Mouse (Mus musculus): ENCODE data around the gene Creld2. TPM values are rescaled to one million over a fixed set of nuclear protein-coding genes. Genes with fewer than 3 reads are reported as not detected.
"Not testable (repeated sequence)": the region's sequence is repeated elsewhere in the genome, so short reads cannot be mapped to it uniquely, and the experiment has no call there.

Gene Creld2
- 63.8 and 71.3 TPM in 2 replicates for polyA plus RNA-seq (2015; fragmentation: Nextera tagmentation; extraction: Ambion mirVana)

- Histone ChIP-seq H3K4me2 (peak within 1 kb of the TSS; percentile 90), H3K4me1 (peaks cover 30% of the 10 kb centered on the region), H3K27me3 (replicated peaks) (no peaks in the 10 kb centered on the region), H3K9me3 (replicated peaks) (no peaks in the 10 kb centered on the region), H3K4me3 (replicated peaks) (peak within 1 kb of the TSS; percentile 90), H3K36me3 (peaks cover 41% of the 10 kb centered on the region), H3K27ac (replicated peaks) (peak within 1 kb of the TSS; percentile 90), H3K9ac (replicated peaks) (peak within 1 kb of the TSS; percentile 88)
- peak; percentile 99 for ATAC-seq (ENCODE audit: low FRiP score)
- WGBS: under 1% methylated on average over 88 of the region's 88 CpGs
Observed at GRCm38 (mm10) chr15:88819026-88819905, at the start of gene Creld2, which contains the start of gene Alg12. Creld2 (plus strand) TSS chr15:88819646. Alg12 (minus strand) TSS chr15:88819318.

- not testable (repeated sequence) for ATAC-seq (ENCODE audit: low FRiP score); H3K9me3 ChIP-seq (replicated peaks); H3K4me2 ChIP-seq; H3K27me3 ChIP-seq (replicated peaks); H3K9ac ChIP-seq (replicated peaks); H3K4me1 ChIP-seq; H3K4me3 ChIP-seq (replicated peaks); H3K27ac ChIP-seq (replicated peaks)
- peaks cover 36% of the 10 kb centered on the region for H3K36me3 ChIP-seq
- WGBS: 96% methylated on average over 5 of the region's 5 CpGs
Observed at GRCm38 (mm10) chr15:88774630-88775029, 44.8 kb upstream of the Creld2 start.

DNA sequence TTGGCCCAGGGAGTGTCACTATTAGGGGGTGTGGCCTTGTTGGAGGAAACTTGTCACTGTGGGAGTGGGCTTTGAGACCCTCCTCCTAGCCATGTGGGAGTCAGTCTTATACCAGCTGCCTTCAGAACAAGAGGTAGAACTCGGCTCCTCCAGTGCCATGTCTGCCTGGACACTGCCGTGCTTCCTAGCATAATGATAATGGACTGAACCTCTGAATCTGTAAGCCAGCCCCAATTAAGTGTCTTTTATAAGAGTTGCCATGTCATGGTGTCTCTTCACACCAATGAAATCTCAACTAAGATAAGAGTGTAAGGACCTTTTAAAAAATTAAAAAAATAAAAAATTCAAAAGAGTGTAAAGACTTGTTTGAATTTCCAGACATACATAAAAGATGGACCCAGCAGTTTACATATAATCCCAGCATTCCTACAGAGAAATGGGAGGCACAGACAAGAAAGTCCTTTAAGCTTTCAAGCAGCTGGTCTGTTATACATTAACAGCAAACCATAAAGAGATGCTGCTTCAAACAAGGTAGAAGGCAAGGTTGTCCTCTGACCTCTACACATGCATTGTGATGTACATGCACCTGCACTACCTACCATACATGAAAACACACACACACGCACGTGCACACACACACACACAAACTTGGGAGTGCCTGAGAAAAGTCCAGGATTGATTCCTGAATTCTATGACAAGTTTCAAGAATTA lies 27.2 kb upstream of the Creld2 start:
- WGBS: 86% methylated on average over 4 of the region's 4 CpGs
- Histone ChIP-seq H3K4me1 (no peaks in the 10 kb centered on the region), H3K9me3 (replicated peaks) (no peaks in the 10 kb centered on the region), H3K4me2 (no peak overlapping the region), H3K9ac (replicated peaks) (no peak overlapping the region), H3K27ac (replicated peaks) (no peak overlapping the region), H3K4me3 (replicated peaks) (no peak overlapping the region), H3K36me3 (peaks cover 4% of the 10 kb centered on the region; the same call in 1 of the 2 replicates), H3K27me3 (replicated peaks) (no peaks in the 10 kb centered on the region)
- ATAC-seq (ENCODE audit: low FRiP score): no peak

GRCm38 (mm10) chr15:88794729-88795128 lies 24.7 kb upstream of the Creld2 start:
- 88% methylated on average over 5 of the region's 5 CpGs for whole genome bisulfite sequencing

GRCm38 (mm10) chr15:88799950-88800371 lies 19.5 kb upstream of the Creld2 start:
- Histone ChIP-seq H3K27me3 (replicated peaks) (no peaks in the 10 kb centered on the region), H3K4me2 (no peak overlapping the region), H3K9ac (replicated peaks) (no peak overlapping the region), H3K36me3 (peaks cover 15% of the 10 kb centered on the region), H3K4me3 (replicated peaks) (no peak overlapping the region), H3K9me3 (replicated peaks) (no peaks in the 10 kb centered on the region), H3K27ac (replicated peaks) (no peak overlapping the region), H3K4me1 (no peaks in the 10 kb centered on the region)
- no peak for ATAC-seq (ENCODE audit: low FRiP score)
- 87% methylated on average over 11 of the region's 11 CpGs for WGBS

More at GRCm38 (mm10) chr15:88794729-88795128, 24.7 kb upstream of the Creld2 start:
- not testable (repeated sequence) for H3K9me3 ChIP-seq (replicated peaks); H3K4me3 ChIP-seq (replicated peaks); ATAC-seq (ENCODE audit: low FRiP score); H3K36me3 ChIP-seq; H3K4me1 ChIP-seq; H3K9ac ChIP-seq (replicated peaks); H3K27me3 ChIP-seq (replicated peaks); H3K27ac ChIP-seq (replicated peaks); H3K4me2 ChIP-seq

GRCm38 (mm10) chr15:88800921-88801354 lies 18.5 kb upstream of the Creld2 start:
- 80% methylated on average over 6 of the region's 6 CpGs for WGBS
- H3K4me3 ChIP-seq (replicated peaks): no peak overlapping the region
- H3K27ac ChIP-seq (replicated peaks): no peak overlapping the region

GRCm38 (mm10) chr15:88801903-88802302 lies 17.5 kb upstream of the Creld2 start:
- H3K36me3 ChIP-seq: peaks cover 31% of the 10 kb centered on the region
- H3K4me2 ChIP-seq: no peak overlapping the region
- H3K4me3 ChIP-seq (replicated peaks): no peak overlapping the region
- ATAC-seq (ENCODE audit: low FRiP score): no peak
- no peaks in the 10 kb centered on the region for H3K9me3 ChIP-seq (replicated peaks)
- 94% methylated on average over 3 of the region's 3 CpGs for WGBS
- H3K9ac ChIP-seq (replicated peaks): no peak overlapping the region
- H3K27ac ChIP-seq (replicated peaks): no peak overlapping the region
- H3K4me1 ChIP-seq: no peaks in the 10 kb centered on the region
- H3K27me3 ChIP-seq (replicated peaks): no peaks in the 10 kb centered on the region

More at GRCm38 (mm10) chr15:88800921-88801354, 18.5 kb upstream of the Creld2 start:
- no peak for ATAC-seq (ENCODE audit: low FRiP score)
- no peak overlapping the region for H3K9ac ChIP-seq (replicated peaks)
- H3K9me3 ChIP-seq (replicated peaks): no peaks in the 10 kb centered on the region
- peaks cover 25% of the 10 kb centered on the region for H3K36me3 ChIP-seq
- no peaks in the 10 kb centered on the region for H3K4me1 ChIP-seq
- no peaks in the 10 kb centered on the region for H3K27me3 ChIP-seq (replicated peaks)
- no peak overlapping the region for H3K4me2 ChIP-seq

GRCm38 (mm10) chr15:88802348-88802747 lies 17.1 kb upstream of the Creld2 start:
- Histone ChIP-seq H3K9ac (replicated peaks) (no peak overlapping the region), H3K27ac (replicated peaks) (no peak overlapping the region), H3K27me3 (replicated peaks) (no peaks in the 10 kb centered on the region), H3K4me3 (replicated peaks) (no peak overlapping the region), H3K4me2 (no peak overlapping the region), H3K9me3 (replicated peaks) (no peaks in the 10 kb centered on the region), H3K4me1 (no peaks in the 10 kb centered on the region), H3K36me3 (peaks cover 31% of the 10 kb centered on the region)
- WGBS: 89% methylated on average over 6 of the region's 6 CpGs
- ATAC-seq (ENCODE audit: low FRiP score): no peak

DNA sequence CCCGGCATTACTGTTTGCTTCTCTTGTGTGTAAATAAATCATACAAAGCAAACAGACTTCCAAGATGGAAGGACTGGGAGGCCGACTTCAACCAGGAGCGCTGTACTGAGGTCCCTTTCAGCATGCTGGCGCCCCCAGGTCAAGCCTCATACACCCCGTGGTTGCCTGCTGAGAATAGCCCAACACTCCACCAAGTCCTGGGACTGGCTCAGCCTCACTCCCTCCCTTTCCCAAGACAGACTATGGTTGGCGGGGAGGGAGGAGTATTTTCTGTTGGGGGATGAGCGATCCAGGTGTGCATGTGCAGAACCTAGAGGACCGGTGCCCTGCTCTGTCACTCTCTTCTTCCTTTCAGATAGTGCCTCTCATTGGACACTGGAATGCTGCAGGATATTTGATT lies 11.3 kb upstream of the Creld2 start:
- H3K4me1 ChIP-seq: no peaks in the 10 kb centered on the region
- no peak for ATAC-seq (ENCODE audit: low FRiP score)
- H3K4me3 ChIP-seq (replicated peaks): no peak overlapping the region
- peaks cover 61% of the 10 kb centered on the region for H3K36me3 ChIP-seq
- H3K27me3 ChIP-seq (replicated peaks): no peaks in the 10 kb centered on the region
- no peak overlapping the region for H3K9ac ChIP-seq (replicated peaks)
- H3K9me3 ChIP-seq (replicated peaks): no peaks in the 10 kb centered on the region
- H3K27ac ChIP-seq (replicated peaks): no peak overlapping the region
- WGBS: 90% methylated on average over 8 of the region's 8 CpGs
- H3K4me2 ChIP-seq: no peak overlapping the region

DNA sequence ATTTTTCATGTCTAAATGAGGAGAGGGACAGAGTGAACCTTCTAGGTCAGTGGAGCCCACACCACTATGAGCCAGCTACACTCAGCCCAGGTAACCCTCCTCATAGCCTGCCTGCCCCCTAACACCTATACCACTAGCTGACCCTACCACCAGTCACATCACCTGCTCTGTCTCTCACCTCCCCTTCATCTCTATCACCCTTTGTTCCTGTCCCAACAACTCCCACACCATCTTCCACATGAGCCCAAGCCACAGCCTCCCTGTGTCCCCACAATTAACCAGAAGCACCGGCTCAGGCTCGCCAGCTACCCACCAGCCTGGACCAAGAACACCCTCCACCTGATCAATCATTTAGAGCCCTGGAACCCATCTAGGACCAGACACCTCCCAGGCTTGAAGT lies 9.1 kb upstream of the Creld2 start:
- no peak overlapping the region for H3K4me2 ChIP-seq
- 91% methylated on average over 2 of the region's 2 CpGs for WGBS
- no peaks in the 10 kb centered on the region for H3K4me1 ChIP-seq
- H3K9me3 ChIP-seq (replicated peaks): no peaks in the 10 kb centered on the region
- no peak for ATAC-seq (ENCODE audit: low FRiP score)
- no peak overlapping the region for H3K27ac ChIP-seq (replicated peaks)
- H3K27me3 ChIP-seq (replicated peaks): no peaks in the 10 kb centered on the region
- H3K9ac ChIP-seq (replicated peaks): no peak overlapping the region
- peaks cover 55% of the 10 kb centered on the region for H3K36me3 ChIP-seq
- no peak overlapping the region for H3K4me3 ChIP-seq (replicated peaks)

- no peaks in the 10 kb centered on the region for H3K9me3 ChIP-seq (replicated peaks)
- peaks cover 47% of the 10 kb centered on the region for H3K36me3 ChIP-seq
- H3K27me3 ChIP-seq (replicated peaks): no peaks in the 10 kb centered on the region
Observed at GRCm38 (mm10) chr15:88813262-88813661, 6.2 kb upstream of the Creld2 start.

More at GRCm38 (mm10) chr15:88813262-88813661, 6.2 kb upstream of the Creld2 start:
- no peak overlapping the region for H3K9ac ChIP-seq (replicated peaks)
- 94% methylated on average over 3 of the region's 3 CpGs for WGBS
- H3K4me3 ChIP-seq (replicated peaks): no peak overlapping the region
- H3K27ac ChIP-seq (replicated peaks): no peak overlapping the region
- ATAC-seq (ENCODE audit: low FRiP score): no peak
- peaks cover 3% of the 10 kb centered on the region for H3K4me1 ChIP-seq
- no peak overlapping the region for H3K4me2 ChIP-seq

Data from neural tube, embryonic 15.5 days (tissue).